Mouse (Mus musculus): Measurements from ENCODE around the gene Slc18a2. TPM values are rescaled to one million over a fixed set of nuclear protein-coding genes. Genes with fewer than 3 reads are reported as not detected.

Slc18a2 gene
- total and polyA plus RNA-seq, 3 experiments = 0.04 to 0.86 TPM; not detected in 1

- in situ Hi-C loops (cut with MboI; ENCODE audit: low pct_ligation_motif_present, low pct_unique_long_range_greater_than_20kb, low sequenced_read_pairs) = no loop called here
- no peak for TF ChIP-seq JUN (IDR thresholded peaks at IDR 0.05; ENCODE audit: insufficient read depth, low read depth, low read length)
Observed at GRCm38 (mm10) chr19:59252651-59253050, 8.0 kb upstream of the Slc18a2 start.

DNA sequence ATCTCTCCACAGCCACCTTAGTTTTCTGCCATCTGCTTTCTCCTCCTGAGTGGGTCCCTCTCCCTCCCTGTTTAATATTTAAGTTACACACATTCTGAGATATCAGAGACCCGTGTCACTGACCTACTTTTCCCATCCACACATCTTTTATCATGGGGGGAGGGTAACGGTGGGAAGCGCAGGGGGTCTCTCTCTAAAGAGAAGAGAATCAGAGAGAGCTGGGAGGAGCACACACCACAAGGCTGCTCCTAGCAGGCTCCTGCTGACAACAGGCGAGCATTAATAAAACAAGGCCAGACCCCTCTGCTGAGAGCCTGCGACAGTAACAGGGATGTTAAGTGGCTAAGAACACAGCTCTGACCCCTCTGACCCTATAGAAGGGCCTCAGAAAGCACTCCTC is 1.1 kb upstream of the Slc18a2 start:
- Histone ChIP-seq H3K36me3 (replicated peaks in 1 of 2; ENCODE audit: control insufficient read depth in 1 of 2, insufficient read depth in 1 of 2, low read length in 1 of 2) (no peaks in the 10 kb centered on the region), H3K79me2 (replicated peaks; ENCODE audit: control insufficient read depth, extremely low read depth, insufficient read depth, poor library complexity, severe bottlenecking) (no peaks in the 10 kb centered on the region), H3K27ac (ENCODE audit: insufficient read depth, low read depth) (no peak overlapping the region), H3K4me3 (replicated peaks in 1 of 3; ENCODE audit: low read depth in 2 of 3, low read length in 2 of 3, poor library complexity in 1 of 3) (no peak overlapping the region), H3K4me1 (ENCODE audit: control insufficient read depth in 1 of 2, insufficient read depth in 2 of 2) (no peaks in the 10 kb centered on the region), H3K9me3 (replicated peaks; ENCODE audit: low read length) (peaks cover 12% of the 10 kb centered on the region), H3K27me3 (replicated peaks) (no peaks in the 10 kb centered on the region), H3K9ac (ENCODE audit: insufficient read depth, low read depth) (no peak overlapping the region), H3K4me2 (ENCODE audit: insufficient read depth, low read depth, poor library complexity, severe bottlenecking) (no peak overlapping the region)
- no peak for DNase-seq (ENCODE audit: extremely low read depth)
- in situ Hi-C loops (cut with MboI; ENCODE audit: low pct_ligation_motif_present, low pct_unique_long_range_greater_than_20kb, low sequenced_read_pairs) (no loop called here), dilution Hi-C loops (cut with MboI; ENCODE audit: extremely low pct_ligation_motif_present, extremely low pct_unique_long_range_greater_than_20kb, low sequenced_read_pairs) (no loop called here)
- TF ChIP-seq CTCF (conservative IDR thresholded peaks at IDR 0.05 in 1 of 2, IDR thresholded peaks at IDR 0.05 in 1 of 2; ENCODE audit: low read depth in 2 of 2, low read length in 2 of 2) = no peak
- no peak for TF ChIP-seq EP300 (IDR thresholded peaks at IDR 0.05; ENCODE audit: low read length)
- no peak for TF ChIP-seq RCOR1 (conservative IDR thresholded peaks at IDR 0.05; ENCODE audit: low read depth, low read length)
- TF ChIP-seq ZKSCAN1 (IDR thresholded peaks at IDR 0.05; ENCODE audit: borderline replicate concordance, low read depth, low read length) = no peak
- TF ChIP-seq HCFC1 (IDR thresholded peaks at IDR 0.05; ENCODE audit: low read depth, low read length) = no peak
- no peak for TF ChIP-seq CHD1 (IDR thresholded peaks at IDR 0.05; ENCODE audit: low read depth, low read length)
- no peak for TF ChIP-seq PAX5 (IDR thresholded peaks at IDR 0.05; ENCODE audit: low read length)

More at GRCm38 (mm10) chr19:59252651-59253050, 8.0 kb upstream of the Slc18a2 start:
- peaks cover 12% of the 10 kb centered on the region for H3K9me3 ChIP-seq (replicated peaks; ENCODE audit: low read length)
- no peaks in the 10 kb centered on the region for H3K36me3 ChIP-seq (replicated peaks in 1 of 2; ENCODE audit: control insufficient read depth in 1 of 2, insufficient read depth in 1 of 2, low read length in 1 of 2)
- H3K4me2 ChIP-seq (ENCODE audit: insufficient read depth, low read depth, poor library complexity, severe bottlenecking) = no peak overlapping the region
- H3K27me3 ChIP-seq (replicated peaks) = no peaks in the 10 kb centered on the region
- dilution Hi-C loops (cut with MboI; ENCODE audit: extremely low pct_ligation_motif_present, extremely low pct_unique_long_range_greater_than_20kb, low sequenced_read_pairs) = no loop called here
- no peaks in the 10 kb centered on the region for H3K79me2 ChIP-seq (replicated peaks; ENCODE audit: control insufficient read depth, extremely low read depth, insufficient read depth, poor library complexity, severe bottlenecking)
- H3K9ac ChIP-seq (ENCODE audit: insufficient read depth, low read depth) = no peak overlapping the region
- no peaks in the 10 kb centered on the region for H3K4me1 ChIP-seq (ENCODE audit: control insufficient read depth in 1 of 2, insufficient read depth in 2 of 2)
- H3K27ac ChIP-seq (ENCODE audit: insufficient read depth, low read depth) = no peak overlapping the region
- no peak for DNase-seq (ENCODE audit: extremely low read depth)
- no peak overlapping the region for H3K4me3 ChIP-seq (replicated peaks in 1 of 3; ENCODE audit: low read depth in 2 of 3, low read length in 2 of 3, poor library complexity in 1 of 3)

DNA sequence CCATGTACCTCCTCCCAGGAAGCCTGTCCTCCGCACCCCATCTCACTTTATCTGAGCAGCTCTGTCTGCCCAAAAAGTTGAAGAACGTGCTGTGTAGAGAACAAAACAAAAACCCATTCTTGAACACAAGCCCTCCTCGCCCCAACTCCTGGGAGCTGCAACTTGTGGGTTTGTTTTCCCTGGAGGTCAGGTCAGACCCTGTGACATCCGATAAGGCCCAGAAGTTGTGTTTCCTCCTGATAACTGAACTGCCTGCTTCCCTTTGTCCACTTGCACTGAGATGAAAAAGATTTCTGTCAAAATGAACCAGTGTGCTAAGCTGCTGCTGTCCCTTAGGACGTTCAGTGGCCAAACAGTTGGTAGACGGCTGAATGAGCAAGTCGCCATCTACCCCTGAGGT is 908 bp downstream of the Slc18a2 start:
- Histone ChIP-seq H3K36me3 (replicated peaks in 1 of 2; ENCODE audit: control insufficient read depth in 1 of 2, insufficient read depth in 1 of 2, low read length in 1 of 2) (no peaks in the 10 kb centered on the region), H3K9me3 (replicated peaks; ENCODE audit: low read length) (peaks cover 8% of the 10 kb centered on the region), H3K4me2 (ENCODE audit: insufficient read depth, low read depth, poor library complexity, severe bottlenecking) (no peak overlapping the region), H3K27ac (ENCODE audit: insufficient read depth, low read depth) (no peak overlapping the region), H3K79me2 (replicated peaks; ENCODE audit: control insufficient read depth, extremely low read depth, insufficient read depth, poor library complexity, severe bottlenecking) (no peaks in the 10 kb centered on the region), H3K4me3 (replicated peaks in 1 of 3; ENCODE audit: low read depth in 2 of 3, low read length in 2 of 3, poor library complexity in 1 of 3) (no peak overlapping the region), H3K9ac (ENCODE audit: insufficient read depth, low read depth) (no peak overlapping the region), H3K4me1 (ENCODE audit: control insufficient read depth in 1 of 2, insufficient read depth in 2 of 2) (no peaks in the 10 kb centered on the region), H3K27me3 (replicated peaks) (no peaks in the 10 kb centered on the region)
- TF ChIP-seq KAT2A (IDR thresholded peaks at IDR 0.05; ENCODE audit: insufficient replicate concordance, low read length) = no peak
- DNase-seq (ENCODE audit: extremely low read depth) = no peak
- in situ Hi-C loops (cut with MboI; ENCODE audit: low pct_ligation_motif_present, low pct_unique_long_range_greater_than_20kb, low sequenced_read_pairs) = no loop called here
- dilution Hi-C loops (cut with MboI; ENCODE audit: extremely low pct_ligation_motif_present, extremely low pct_unique_long_range_greater_than_20kb, low sequenced_read_pairs) = no loop called here

All from CH12.LX (cell line).